Mouse (Mus musculus) cerebellum, adult 9-11 months (tissue): Measurements from ENCODE around the gene Cox17.

ENCODE experiments used
- DNase-seq: peaks from one replicate; pipeline ENCODE4 v3.0.0; 2022

Gene Cox17

GRCm38 (mm10) chr16:38372876-38373275 lies 26.1 kb downstream of the Cox17 start:
- no peak for DNase-seq

GRCm38 (mm10) chr16:38373439-38373838 lies 26.6 kb downstream of the Cox17 start:
- no peak for DNase-seq

DNA sequence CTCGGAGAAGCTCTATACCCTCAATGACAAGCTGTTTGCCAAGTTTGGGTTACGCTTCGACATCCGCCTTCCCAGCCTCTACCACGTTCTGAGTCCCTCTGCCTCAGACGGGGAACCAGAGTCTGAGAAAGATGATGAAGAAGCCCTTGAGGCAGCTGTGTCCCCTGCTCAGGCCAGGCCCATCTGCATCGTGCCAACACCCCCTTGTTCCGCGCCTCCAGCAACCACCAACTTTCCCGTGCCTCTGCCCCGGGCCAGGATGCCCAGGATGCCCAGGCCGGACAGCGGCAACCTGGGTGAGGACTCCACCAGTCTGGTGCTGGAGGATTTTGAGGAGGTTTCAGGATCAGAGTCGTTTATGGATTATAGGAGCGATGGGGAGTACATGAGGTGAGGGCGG lies 27.1 kb downstream of the Cox17 start:
- no peak for DNase-seq

DNA sequence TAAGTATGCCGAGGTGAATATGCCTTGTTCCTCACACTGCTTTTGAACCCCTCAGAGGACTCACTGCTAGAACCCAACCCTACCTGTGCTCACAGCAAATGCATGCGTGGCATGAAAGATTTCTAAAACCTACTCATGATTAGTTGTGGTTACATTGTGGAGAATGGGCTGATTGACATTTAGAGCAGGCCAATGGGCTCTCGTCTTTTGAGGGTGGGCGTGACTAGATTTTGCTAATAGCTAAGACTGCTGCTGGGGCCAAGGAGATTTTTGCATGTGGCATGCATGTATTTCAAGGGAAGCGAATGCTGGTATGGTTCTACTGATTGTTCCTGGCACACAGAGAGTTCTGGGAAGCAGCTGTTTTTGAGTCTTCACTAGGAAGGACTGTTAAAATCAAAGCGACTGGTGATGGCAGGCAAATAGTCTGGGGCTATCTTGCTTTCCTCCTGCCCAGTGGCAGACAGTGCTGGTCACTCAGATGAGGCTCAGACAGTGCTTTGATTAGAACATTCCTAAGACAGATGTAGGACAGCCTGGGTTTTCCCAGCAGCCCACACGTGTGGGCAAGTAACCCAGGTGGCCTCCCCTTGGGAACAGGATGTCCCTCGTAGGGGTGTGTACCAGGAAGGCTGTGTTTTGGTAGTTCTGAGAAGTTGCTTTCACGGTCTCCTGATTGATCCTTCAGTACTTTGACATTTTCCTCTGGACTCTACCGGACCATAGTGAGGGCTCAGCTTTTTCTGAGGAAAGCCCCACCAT lies 27.8 kb downstream of the Cox17 start:
- DNase-seq, result no peak

- no peak for DNase-seq
Measured at GRCm38 (mm10) chr16:38375182-38375581, 28.4 kb downstream of the Cox17 start.

- DNase-seq, result peak; percentile 72
Measured at GRCm38 (mm10) chr16:38376163-38376840, 29.5 kb downstream of the Cox17 start.

DNA sequence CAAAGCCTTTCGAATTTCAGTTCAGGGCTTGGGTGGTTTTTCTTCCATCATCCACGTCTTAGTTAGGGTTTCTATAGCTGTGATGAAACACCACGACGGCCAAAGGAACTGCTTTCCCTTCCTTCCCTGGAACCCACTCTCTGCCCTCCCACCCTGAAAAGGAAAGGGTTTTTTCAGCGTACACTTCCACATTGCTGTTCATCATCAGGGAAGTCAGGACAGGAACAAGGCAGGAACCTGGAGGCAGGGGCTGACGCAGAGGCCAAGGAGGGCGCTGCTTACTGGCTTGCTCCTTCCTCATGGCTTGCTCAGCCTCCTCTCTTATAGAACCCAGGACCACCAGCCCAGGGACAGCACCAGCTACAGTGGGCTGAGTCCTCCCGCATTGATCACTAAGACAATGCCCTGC lies 30.1 kb downstream of the Cox17 start:
- no peak for DNase-seq

DNA sequence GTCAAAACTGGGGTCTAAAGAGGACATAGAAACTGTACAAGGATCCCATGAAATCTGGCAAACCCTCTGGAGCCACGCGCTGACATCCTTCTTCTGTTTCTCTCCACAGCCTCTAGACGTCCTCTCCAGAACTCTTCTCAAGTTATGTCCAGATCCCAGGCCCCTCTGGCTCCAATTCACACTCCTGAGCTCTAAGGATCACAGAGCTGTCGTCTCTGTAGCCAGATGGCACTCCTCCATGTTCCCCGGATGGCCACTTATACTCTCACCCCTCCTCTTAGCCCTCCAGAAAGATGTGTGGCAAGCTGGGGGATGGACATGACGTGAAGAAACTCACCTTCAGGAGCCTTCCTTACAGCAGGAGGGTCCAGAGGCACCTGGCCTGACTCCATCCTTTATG lies 30.8 kb downstream of the Cox17 start:
- no peak for DNase-seq

- DNase-seq, result no peak
Measured at GRCm38 (mm10) chr16:38378591-38378990, 31.8 kb downstream of the Cox17 start.

GRCm38 (mm10) chr16:38379088-38379487 lies 32.3 kb downstream of the Cox17 start:
- no peak for DNase-seq

DNA sequence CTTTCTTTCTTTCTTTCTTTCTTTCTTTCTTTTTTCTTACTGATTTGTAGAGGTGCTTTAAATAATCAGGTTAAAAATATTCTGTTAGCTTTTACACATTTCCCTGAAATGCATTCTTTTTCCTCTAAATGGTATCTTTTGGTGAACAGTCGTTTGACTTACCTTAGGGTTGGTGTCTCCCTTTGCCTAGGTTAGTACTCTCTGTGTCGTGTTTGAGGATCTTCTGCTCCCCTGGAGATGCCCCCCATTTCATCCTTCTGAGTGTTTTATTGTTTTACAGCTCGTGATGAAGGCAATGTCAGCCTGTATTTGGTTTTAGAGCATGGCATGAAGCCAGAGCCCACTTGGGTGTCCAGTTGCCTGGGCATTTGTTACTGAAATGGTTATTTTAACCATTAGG lies 32.7 kb downstream of the Cox17 start:
- DNase-seq, result no peak

- no peak for DNase-seq
Measured at GRCm38 (mm10) chr16:38379926-38380325, 33.1 kb downstream of the Cox17 start.

GRCm38 (mm10) chr16:38383683-38384082 lies 36.9 kb downstream of the Cox17 start:
- DNase-seq, result no peak

- no peak for DNase-seq
Measured at GRCm38 (mm10) chr16:38385184-38385634, 38.4 kb downstream of the Cox17 start.

DNA sequence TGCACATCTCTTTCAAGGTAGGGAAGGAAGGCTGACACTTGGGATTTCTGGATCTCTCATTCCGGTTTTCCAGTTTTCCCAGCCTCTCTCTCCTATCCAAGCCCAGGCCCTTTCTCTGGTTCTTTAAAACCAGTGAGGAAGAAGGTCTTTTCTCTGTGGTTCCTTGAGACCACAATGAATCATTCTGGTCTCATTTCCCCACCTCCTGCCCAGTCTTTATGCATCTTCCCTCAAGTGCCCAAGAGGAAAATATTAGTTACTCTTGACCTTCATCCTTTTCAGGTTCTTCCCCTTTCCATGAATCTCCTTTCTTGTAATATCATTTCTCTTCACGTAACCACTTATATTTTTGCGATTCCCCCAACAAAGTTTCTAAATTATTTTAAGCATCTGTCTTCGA lies 38.9 kb downstream of the Cox17 start:
- no peak for DNase-seq

DNA sequence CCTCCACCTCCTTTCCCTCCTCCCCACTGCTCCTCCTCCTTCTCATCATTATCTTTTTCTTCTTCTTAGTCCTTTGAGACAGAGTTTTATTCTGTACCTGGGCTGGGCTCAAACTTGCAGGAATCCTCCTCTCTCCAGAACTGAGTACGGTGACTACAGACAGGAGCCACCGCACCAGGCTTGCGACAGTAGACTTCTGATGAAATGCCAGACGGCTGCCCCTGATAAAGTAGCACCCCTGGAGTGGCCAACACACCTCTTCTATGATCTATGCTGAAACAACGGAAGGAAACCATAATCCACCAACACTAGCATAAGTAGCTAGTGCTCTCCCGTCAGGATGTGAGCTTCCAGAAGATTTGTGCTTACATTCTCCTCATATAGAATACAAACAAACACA lies 40.6 kb downstream of the Cox17 start:
- DNase-seq, result no peak

DNA sequence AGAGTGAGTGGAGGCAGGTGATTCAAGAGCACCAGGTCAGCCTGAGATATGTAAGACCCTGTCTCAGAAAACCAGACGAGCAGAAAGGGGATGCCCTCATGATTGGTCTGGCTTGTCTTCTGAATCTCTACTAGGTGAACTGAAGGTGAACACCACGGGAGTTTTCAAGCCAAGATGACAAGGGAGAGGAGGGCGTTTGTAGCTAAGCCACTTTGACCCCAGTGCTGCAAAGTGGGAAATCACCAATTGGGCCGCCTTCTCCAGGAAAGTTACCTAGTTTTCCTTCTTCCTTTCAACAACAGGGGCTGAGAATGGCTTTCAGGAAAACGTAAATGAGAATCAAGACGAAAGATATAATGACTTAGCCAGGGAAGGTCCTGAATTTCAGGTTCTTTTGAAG lies 42.0 kb downstream of the Cox17 start:
- no peak for DNase-seq

DNA sequence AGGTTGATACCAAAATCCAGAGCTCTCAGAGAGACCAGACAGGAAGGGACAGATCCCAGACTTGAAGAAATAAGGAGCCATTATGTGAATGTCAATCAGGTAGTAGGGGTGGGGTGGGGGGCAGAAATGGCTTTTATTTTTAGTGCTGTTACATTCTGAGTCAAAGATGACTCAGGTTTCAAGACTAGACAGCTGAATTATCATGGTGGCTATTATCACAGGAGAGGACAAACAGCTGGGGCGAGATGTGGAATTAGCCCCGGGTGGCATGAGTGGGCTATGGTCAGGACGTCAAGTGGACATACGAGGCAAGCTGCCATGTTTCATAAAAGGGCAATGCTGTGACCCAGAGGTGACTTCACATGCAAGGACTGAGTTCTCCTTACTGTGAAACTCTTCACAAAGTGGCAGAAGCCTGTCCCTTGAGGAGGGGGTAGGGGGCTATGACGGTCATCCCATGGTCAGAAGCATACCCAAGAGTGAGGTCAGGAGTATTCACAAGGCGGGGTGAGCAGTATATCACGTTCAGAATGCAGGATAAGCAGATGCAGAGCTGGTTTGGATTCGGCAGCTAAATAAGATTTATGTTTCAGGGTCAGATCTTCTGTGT lies 42.6 kb downstream of the Cox17 start:
- DNase-seq, result no peak

GRCm38 (mm10) chr16:38390322-38390721 lies 43.5 kb downstream of the Cox17 start:
- no peak for DNase-seq

DNA sequence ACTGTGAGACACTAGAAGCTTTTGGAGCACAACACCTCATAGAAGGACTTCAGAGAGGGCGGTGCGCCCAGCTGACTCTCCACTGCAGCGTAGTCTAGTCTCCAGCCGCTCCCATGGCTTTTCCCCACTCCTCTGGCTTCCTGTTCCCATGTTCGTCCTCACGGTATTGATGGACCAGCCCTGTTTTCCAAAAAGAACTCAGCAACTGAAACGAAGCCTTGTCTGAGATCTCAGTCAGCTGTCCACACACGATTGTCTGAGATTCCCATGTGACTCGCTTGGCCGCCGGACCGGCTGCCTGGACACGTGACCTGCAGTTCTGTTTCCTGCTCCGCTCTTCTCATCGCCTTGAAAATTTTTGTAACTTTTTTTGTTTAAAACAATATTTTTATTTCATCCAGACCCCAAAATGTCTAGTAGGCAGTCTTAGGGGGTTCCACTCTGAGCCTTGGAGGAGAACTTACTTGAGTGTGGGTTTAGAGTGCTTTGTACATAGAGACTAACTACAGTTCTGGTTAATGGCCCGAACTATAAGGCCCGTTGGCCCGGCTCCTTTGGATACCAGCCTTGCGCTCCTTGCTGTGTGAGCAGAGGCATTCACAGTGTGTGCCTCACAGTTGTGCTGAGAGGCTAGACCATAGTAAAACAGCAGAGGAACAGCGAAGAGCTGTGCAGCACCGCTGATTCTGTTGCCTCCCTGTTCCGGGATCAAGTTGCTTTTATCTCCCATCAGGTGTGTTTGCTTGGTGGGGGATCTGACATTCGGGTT lies 45.5 kb downstream of the Cox17 start:
- no peak for DNase-seq

DNA sequence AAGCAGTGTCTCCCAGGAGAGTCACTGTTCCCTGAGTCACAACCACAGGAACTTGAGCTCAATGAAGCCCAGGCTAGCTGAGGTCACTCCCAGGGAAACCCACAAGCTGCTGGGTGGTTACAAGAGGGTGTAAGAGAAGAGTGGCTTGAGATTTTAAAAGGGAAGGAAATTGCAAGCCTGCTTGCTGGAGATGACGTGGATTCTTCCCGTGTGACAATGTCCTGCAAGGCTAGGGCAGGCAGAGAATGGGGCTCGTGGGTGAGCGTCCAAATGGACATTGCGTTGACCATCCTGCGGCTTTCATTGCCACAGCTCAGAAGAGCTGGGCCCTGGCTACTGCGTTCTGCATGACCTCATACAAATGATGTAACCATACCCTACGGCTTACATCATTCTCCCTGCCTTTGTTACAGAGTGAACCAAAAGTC lies 47.4 kb downstream of the Cox17 start:
- no peak for DNase-seq

DNA sequence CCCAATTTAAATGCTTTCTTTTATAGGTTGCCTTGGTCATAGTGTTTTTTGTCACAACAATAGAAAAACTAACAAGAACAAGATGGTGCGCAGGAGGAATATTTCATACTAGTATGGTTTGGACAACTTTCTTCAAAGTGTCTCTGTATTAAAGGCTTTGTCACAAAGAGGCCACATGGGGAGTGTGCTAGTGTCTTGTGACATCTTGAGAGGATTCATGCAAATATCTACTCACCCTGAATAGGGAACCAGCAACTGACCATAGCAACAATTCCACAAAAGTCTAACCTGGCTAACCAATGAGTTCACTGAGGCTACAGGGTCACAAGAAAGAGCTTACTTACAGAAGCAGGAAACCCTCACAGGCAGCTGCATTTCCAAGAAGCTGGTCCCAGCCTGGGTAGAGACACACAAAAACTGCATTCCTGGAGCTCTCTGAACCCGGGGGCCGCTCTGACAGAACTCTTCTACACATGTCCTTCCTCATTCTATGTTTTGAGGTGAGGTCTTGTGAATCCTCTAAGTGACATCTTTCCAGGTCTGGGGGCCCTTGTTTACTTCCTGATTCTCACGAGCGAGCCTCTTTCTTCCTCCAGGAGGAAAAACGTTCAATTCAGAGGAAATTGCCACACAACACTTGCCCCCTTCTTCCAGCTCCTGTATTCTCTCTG lies 48.4 kb downstream of the Cox17 start:
- DNase-seq, result no peak

GRCm38 (mm10) chr16:38396155-38396554 lies 49.4 kb downstream of the Cox17 start:
- peak; percentile 24 for DNase-seq
